Mouse (Mus musculus): ENCODE results near the gene Pnpla1.
A peak's percentile ranks its signal among the peaks of the same experiment; 100 is the strongest.

The Pnpla1 gene

DNA sequence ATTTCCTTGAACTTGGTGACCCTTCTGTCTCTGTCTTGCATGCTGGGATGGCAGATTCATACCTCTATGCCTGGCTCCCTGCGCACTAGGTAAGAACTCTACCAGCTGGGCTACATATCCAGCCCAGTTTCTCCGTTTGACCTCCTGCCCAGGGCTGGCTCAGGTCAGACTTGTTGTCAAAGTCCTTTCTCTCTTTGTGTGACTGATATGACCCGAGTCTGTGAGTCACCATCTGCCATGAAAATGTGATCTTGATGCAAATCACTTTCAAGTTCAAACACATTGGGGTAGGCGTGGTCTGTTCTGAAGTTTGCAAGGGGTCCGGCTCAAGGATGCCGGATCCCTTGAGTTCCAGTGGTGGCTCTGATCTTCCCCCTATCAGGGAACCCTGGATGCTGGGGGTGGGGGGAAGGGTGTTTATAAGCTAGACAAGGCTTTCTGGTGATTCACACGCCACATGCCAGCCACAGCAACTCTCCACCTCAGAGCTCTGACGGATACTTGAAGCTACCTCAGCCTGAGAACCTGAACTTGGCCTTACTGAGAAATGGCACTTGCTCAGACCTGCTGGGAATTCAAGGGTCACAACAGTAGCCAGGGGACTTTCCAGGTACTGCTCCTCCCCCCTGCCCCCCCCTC lies 66.9 kb downstream of the Pnpla1 start:
- DNase-seq (ENCODE audit: low spot score in 2 of 2): peak; percentile 30 to 42

DNA sequence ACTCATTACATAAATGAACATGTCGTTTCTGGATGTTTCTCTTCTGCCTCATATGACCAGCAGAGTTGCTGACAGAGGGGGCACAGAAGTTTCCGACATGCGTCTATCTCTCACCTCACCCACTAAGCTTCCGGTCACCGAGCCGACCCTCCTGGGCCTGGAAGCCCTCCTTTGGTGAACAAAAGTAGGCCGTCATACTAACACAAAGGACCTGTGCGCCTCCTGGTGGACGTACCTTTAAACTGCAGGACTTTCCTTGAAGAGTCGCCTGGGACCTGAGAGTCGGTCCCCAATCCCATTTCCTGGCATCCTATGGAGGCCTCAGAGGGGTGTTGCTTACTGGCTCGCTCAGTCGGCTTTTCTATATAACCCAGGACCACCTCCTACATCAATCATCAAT lies 68.2 kb downstream of the Pnpla1 start:
- peak; percentile 74 to 76 for DNase-seq (ENCODE audit: low spot score in 2 of 2)

- peak in 1 of 2 experiments; percentile 40 for DNase-seq (ENCODE audit: low spot score in 2 of 2)
Measured at GRCm38 (mm10) chr17:28926866-28927635, 68.8 kb downstream of the Pnpla1 start.

- DNase-seq (ENCODE audit: low spot score in 2 of 2): no peak
Measured at GRCm38 (mm10) chr17:28928004-28928403, 69.8 kb downstream of the Pnpla1 start.

DNA sequence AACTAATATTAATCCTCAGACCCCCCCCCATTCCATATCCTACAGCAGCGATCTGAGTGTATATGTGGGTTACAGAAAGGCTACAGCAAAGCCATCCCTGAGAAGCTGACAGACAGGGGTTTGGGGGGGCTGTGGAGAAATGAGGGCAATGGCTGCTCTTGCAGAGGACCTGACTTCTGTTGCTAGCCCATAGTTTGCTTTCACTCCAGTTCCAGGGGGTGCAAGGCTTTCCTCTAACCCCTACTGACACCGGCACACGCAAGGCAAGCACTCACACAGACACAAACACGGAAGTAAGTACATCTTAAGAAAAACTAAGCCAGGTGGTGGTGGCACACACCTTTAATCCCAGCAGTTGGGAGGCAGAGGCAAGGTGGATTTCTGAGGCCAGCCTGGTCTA lies 71.2 kb downstream of the Pnpla1 start:
- DNase-seq (ENCODE audit: low spot score in 2 of 2): no peak

DNA sequence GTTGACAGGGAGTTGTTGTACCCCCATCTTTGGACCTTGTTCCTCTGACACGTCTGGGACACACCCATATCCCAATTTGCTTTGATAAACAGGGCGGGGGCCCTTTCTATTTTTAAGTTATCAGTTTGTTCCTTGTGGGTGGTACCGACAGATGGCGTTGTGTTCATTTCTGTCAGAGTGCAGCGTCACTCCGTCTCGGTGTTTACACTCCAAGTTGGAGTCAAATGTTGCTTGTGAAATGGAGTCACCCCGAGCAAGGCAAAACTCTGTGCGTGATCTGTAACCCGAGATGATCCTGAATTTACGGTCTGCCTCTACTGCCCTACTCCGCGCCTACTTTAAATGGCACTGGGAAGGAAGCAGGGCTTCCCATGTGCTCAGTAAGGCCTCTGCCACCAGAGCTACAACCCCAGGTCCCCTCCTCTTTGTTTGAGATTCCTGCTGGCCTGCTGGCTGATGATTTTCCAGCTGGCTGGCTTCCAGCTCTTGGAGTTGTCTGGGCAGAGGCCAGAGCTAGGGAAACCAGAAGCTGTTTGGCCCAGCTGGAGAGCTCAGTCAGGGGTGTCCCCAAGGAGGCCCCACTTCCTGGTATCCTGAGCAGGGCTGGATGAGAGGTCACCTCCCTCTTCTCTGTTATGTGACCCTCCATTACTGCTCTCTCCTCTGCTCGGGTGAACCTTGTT lies 72.3 kb downstream of the Pnpla1 start:
- DNase-seq (ENCODE audit: low spot score in 2 of 2): peak; percentile 57 to 88

DNA sequence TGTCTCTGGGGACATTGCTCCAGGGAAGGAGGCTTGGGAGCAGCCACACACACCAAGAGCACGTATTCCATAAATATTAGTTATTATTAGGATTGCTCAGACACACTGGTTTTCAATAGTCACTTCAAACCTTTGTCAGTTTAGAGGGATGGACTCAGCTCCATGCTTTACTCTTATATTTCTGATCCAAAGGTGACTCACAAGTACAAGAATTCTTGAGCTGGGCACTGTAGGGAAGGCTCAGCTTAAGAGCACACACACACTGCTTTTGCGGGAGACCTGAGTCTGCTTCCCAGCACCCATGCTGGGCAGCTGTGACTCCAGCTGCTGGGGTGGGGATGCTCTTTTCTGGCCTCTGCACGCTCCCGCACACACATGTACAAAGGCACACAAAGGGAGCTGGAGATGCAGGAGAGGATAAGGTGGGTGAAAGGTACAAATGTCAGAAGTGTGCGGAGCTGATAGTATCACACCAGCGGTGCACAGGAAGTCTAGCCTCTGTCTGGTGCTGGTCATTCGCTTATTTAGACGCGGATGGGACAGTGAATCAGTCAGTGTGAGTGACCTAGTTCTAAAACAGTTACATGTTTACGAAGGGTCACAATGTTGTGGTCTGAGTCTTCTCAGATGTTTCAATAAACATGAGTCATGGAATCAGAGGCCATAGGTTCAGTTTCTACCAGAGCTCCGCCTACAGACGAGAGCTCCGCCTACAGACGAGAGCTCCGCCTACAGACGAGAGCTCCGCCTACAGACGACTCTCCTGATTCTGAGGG lies 73.4 kb downstream of the Pnpla1 start:
- DNase-seq (ENCODE audit: low spot score in 2 of 2): no peak

- DNase-seq (ENCODE audit: low spot score in 2 of 2): no peak
Measured at GRCm38 (mm10) chr17:28932274-28932673, 74.1 kb downstream of the Pnpla1 start.

- DNase-seq (ENCODE audit: low spot score in 2 of 2): no peak
Measured at GRCm38 (mm10) chr17:28934120-28934916, 76.1 kb downstream of the Pnpla1 start.

DNA sequence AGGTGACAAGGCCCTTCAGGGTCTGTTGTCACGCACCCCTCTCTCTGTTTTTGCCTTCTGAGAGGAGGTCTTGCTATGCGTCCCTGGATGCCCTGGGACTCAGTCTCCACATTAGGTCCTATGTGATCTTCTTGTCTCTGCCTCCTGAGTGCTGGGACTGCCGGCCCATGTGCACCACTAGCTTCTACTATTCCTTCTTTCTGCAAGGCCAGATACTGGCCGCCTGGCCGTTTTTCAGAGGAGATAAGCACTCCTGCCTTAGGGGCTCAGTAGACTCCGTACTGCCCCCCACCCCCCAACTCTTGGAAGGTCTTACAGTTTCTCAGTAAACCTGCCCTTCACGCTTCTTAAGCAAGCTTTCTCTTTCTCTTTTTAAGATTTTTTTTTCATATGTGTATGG lies 77.9 kb downstream of the Pnpla1 start:
- no peak for DNase-seq (ENCODE audit: low spot score in 2 of 2)

- no peak for DNase-seq (ENCODE audit: low spot score in 2 of 2)
Measured at GRCm38 (mm10) chr17:28936622-28937345, 78.6 kb downstream of the Pnpla1 start.
